Mouse (Mus musculus) left cerebral cortex, adult 2 months (tissue): ENCODE results near the gene Hephl1. TPM values are rescaled to one million over a fixed set of nuclear protein-coding genes. Genes with fewer than 3 reads are reported as not detected.

ENCODE experiments used
- DNase-seq, 2 experiments: peaks; one replicate each; pipeline ENCODE4 v3.0.0; 2021 to 2022; ENCODE audit warnings: low spot score in 2 of 2, mixed read lengths in 1 of 2; ENCODE audit errors: extremely low spot score in 1 of 2
- H3K27ac ChIP-seq: fragments of 200-600 bp; 2 replicates; pipeline ENCODE4 v1.8.1; 2022
- H3K4me3 ChIP-seq: fragments of 200-600 bp; 2 replicates; pipeline ENCODE4 v1.8.1; 2022
- CTCF ChIP-seq: fragments of 200-600 bp; IDR thresholded peaks from 2 replicates; pipeline ENCODE4 v1.8.1; 2022; ENCODE audit warnings: antibody characterized with exemption, mild to moderate bottlenecking, moderate library complexity
- intact Hi-C: fragments of 180-260 bp; cut with DNase I; formaldehyde crosslinking; loops from one replicate; pipeline ENCODE4 v1.15.1; 2025
- total RNA-seq, 2 experiments: library from RNA; stranded (reverse); gene quantifications; 2 replicates each; pipeline ENCODE4 v1.2.3; 2021

Hephl1 gene
- total RNA-seq, 2 experiments from 2014 or later = not detected

DNA sequence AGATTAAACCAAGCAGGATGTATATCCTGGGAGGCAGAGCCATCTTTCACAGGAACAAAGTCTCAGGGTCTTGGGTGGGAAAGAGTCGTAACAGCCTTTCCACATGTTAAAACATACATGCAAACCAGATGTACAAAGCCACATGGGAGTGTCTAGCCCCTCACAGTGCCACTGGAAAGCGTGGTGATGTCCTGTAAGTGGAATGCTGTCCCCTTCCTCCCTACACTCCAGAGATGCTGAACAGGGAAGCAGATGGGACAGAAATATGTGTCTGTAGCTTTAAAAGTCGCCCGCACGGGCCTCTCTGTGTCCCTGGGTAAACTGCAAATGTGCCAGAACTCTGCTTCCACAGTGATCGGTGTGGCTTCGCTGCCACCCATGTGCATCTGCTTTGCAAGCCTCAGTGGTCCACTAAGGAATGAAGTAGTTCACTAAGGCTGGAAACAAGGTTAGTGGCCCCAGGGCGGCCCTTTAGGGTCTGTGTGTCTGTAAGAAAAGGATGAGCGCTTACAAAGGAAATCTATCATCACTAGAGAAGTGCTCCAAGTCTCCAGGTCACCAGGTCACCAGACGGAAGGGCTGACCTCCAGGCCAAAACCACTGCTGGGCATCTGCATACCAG is 108.1 kb downstream of the Hephl1 start:
- H3K4me3 ChIP-seq = no peak overlapping the region
- H3K27ac ChIP-seq = no peak overlapping the region
- no peak for TF ChIP-seq CTCF
- DNase-seq = no peak
- intact Hi-C loops = no loop called here

DNA sequence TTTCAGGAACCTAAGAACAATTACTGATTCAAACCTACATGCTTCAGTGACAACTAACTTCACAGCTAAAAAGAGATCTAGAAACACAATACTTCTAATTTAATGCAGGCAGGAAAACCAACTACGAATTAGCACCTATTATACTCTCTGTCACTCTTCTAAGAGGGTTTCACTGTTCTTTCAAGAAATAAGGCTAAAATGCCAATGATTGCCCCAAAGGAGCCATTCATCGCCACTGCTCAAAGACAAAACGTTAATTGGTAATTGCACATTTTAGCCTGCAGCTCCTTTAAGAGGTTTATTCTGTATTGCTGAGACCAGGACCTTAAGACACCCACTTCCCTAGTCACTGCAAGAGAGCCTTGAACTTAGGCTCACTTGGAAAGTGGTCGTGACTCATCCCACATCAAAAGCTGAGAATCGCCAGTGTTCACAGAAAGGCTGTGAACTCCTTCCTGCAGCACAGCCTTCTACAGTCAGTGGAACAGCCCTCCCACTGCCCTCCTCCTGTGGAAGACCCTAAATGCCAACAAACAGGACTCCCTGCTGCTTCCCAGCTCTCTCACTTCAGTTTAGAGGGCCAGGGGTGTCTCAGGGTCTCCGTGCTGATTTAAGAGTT is 108.8 kb downstream of the Hephl1 start:
- intact Hi-C loops = no loop called here
- TF ChIP-seq CTCF = no peak
- Histone ChIP-seq H3K27ac (no peak overlapping the region), H3K4me3 (no peak overlapping the region)
- no peak for DNase-seq

Other genes starting within 250 kb of the Hephl1 start
- gene Izumo1r, start 208.2 kb downstream of the Hephl1 start, total RNA-seq = not detected
- gene Panx1, start 66.6 kb downstream of the Hephl1 start, total RNA-seq = 10 to 100 TPM; 33.6 to 36.1 TPM
- gene Vstm5, start 126.9 kb upstream of the Hephl1 start, total RNA-seq = 1 to 10 TPM; 7.6 to 9.2 TPM
- gene Med17, start 167.8 kb upstream of the Hephl1 start, total RNA-seq = 10 to 100 TPM; 35.7 to 35.8 TPM
- 10 to 100 TPM; 30.7 to 33.5 TPM for gene Taf1d, start 194.1 kb upstream of the Hephl1 start, total RNA-seq
- 10 to 100 TPM; 17.6 to 19.2 TPM for gene 4931406C07Rik, start 194.3 kb upstream of the Hephl1 start, total RNA-seq
- gene Cep295, start 245.7 kb upstream of the Hephl1 start, total RNA-seq = 10 to 100 TPM; 22.2 to 23.2 TPM